Mouse (Mus musculus): ENCODE measurements at regions not wholly inside any gene's neighbourhood (a gene's known extent, or its start where the extent isn't known, plus 50 kb on each side); places are given as distances from the start of the nearest gene placed in this dataset.

- peak; percentile 72 for DNase-seq (ENCODE audit: low read depth, low spot score)
Measured at GRCm38 (mm10) chr3:35102715-35103591, 452.7 kb downstream of the Sox2 start.

DNA sequence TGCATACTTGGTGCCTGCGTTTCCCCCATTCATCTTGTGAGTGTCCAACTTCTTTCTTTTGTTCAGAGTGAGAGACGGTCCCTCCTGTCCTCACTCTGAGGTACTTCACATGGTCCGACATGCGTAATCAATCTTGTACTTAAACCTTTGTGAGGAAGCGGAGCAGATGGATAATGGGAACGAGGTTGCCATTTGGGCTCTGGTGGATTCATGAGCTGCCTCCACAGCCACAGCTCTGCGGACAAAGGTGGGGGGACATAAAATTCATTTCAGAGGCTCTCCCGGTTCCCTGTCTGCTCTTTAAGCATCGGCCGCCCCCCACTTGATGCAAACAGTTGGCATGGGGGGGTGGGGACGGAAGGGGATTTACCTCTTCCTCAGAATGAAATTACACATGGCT is 454.7 kb downstream of the Sox2 start:
- DNase-seq (ENCODE audit: low read depth, low spot score), result no peak

- DNase-seq (ENCODE audit: low read depth, low spot score), result no peak
Measured at GRCm38 (mm10) chr3:35106097-35106496, 455.9 kb downstream of the Sox2 start.

- no peak for DNase-seq (ENCODE audit: low read depth, low spot score)
Measured at GRCm38 (mm10) chr3:35133477-35133876, 483.3 kb downstream of the Sox2 start.

- no peak for DNase-seq (ENCODE audit: low read depth, low spot score)
Measured at GRCm38 (mm10) chr3:35141500-35142220, 491.5 kb downstream of the Sox2 start.

- no peak for DNase-seq (ENCODE audit: low read depth, low spot score)
Measured at GRCm38 (mm10) chr3:35142683-35143082, 492.5 kb downstream of the Sox2 start.

- no peak for DNase-seq (ENCODE audit: low read depth, low spot score)
Measured at GRCm38 (mm10) chr3:35145569-35145968, 495.4 kb downstream of the Sox2 start.

- DNase-seq (ENCODE audit: low read depth, low spot score), result no peak
Measured at GRCm38 (mm10) chr3:35146681-35147080, 496.5 kb downstream of the Sox2 start.

GRCm38 (mm10) chr3:35149251-35149691 is 499.1 kb downstream of the Sox2 start:
- no peak for DNase-seq (ENCODE audit: low read depth, low spot score)

- DNase-seq (ENCODE audit: low read depth, low spot score), result no peak
Measured at GRCm38 (mm10) chr3:35152191-35152590, 502.0 kb downstream of the Sox2 start.

DNA sequence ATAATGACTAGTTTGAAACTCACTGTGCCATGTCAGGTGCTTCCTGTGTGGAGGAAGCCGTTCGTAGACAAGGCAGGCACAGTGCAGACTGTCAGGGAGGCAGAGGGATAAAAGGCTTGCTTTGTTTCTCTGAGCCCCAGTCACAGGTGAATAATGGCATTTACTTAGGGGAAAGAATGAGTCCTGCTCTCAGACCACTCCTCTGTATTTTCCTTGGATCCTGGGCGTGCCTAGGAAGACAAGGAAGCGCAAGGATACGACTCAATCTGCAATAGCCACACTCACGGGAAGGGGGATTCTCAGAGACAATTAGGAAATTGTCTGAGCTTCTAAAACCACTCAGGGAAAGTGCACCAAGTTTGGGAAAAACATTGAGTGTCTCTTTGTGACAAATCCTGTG is 504.1 kb downstream of the Sox2 start:
- no peak for DNase-seq (ENCODE audit: low read depth, low spot score)

DNA sequence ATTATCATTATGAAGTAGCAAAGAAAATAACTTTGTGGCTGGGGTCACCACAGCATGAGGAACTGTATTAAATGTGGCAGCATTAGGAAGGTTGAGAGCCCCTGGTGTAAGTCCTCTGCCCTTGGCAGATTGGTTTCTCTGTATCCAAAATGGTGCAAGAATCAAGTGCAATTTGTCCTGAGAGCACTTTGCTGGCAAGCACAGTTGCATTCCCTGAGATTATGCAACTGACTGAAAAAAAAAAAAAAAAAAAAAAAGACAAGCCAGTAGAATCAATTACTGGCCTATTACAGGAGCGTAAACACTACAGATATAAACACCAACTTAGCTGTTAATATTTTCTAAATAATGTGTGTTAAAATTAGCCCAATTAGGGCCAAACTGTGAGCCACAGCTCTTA is 518.5 kb downstream of the Sox2 start:
- no peak for DNase-seq (ENCODE audit: low read depth, low spot score)

DNA sequence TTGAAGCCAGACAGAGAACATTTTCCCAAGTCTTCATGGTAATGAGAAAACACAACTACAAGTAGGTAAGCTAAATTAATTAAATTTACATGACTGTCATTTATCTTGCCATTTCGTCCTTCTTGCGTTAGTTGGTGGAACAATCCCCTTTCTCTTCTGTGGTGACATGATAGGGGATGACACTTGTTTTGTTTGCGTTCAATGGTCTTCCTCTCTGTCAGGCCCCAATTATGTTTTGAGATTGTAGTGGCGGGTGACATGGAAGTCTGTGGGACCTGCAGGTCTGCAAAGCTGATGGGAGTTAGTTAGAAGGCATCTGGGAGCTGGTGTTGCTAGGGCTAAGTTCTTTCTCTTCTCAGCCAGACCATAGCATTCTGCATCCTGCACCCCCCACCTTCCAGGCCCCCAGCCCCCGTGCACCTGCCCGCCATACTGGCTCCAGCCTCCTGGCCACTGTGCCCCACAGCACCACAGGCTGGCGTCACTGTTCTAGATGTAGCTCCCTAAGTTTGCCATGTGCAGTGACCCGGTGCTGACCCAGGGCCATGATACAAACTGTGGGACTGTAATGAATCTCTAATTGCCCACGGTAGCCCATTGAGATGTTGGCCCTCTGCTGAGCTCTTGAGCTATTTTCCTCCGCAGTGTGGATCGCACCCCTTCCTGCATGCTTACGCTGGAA is 528.7 kb downstream of the Sox2 start:
- DNase-seq (ENCODE audit: low read depth, low spot score), result no peak

GRCm38 (mm10) chr3:35208526-35208925 is 545.4 kb upstream of the Atp11b start:
- DNase-seq (ENCODE audit: low read depth, low spot score), result no peak

DNA sequence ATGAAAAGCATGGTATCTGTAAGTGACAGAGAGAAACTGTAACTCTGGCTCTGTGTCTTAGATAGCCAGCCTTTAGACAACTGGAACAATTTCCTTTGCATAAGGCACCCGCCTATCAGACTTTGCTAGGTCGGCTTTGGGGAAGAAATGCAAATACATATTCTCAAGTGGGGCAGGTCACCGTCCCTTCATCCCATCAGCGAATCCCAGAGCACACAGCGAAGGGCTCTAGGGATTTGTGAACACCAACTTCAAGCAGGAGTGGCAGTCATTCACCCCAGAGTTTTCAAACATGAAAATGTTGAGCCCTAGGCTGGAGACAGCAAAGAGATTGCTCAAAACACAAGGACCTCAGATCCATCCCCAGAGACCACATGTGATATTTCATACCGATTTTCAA is 534.5 kb upstream of the Atp11b start:
- DNase-seq (ENCODE audit: low read depth, low spot score), result no peak

DNA sequence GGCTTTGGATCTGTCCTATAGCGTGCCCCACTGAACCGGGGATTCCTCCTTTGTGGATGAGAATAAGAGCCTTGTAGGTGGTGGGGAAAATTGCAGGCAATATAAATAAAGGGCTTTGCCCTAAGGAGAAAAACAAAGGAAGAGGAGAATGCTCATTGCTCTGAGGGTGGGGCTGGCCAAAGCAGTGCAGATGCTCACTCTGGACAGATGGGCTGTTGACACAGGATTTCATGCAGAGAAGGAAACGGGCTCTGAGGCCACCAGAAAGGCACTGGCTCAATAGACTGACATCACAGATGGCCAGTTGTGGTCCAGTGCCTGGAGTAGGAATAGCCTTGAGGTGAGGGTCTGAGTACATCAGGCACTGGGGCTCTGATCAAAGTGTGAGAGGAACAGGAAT is 532.7 kb upstream of the Atp11b start:
- no peak for DNase-seq (ENCODE audit: low read depth, low spot score)

- DNase-seq (ENCODE audit: low read depth, low spot score), result no peak
Measured at GRCm38 (mm10) chr3:35222251-35222650, 531.7 kb upstream of the Atp11b start.

DNA sequence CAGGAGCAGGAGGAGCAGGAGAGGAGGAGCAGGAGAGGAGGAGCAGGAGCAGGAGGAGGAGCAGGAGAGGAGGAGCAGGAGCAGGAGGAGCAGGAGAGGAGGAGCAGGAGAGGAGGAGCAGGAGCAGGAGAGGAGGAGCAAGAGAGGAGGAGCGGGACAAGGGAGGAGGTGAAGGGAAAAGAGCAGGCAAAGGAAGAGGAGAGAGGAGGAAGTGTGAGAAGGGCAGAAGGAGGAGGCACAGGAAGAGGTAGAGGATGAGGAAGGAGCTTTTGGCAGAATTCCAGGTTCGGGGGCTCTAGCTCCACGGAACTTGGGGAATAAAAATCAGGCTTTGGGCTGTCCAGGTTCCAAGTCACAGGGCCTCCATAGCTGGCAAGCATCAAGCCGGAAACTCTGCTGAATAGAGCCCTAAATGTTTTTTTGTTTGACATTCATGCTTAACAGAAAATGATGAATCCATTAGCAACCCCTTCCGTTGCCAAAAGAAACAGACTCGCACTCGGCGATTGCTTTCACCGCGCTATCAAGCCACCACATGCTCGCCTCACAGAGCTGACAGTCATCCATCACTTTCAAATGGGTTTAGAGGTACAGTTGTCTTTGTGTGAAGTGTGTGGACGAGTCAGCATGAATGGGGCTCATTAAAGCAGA is 528.7 kb upstream of the Atp11b start:
- DNase-seq (ENCODE audit: low read depth, low spot score), result peak; percentile 42

- no peak for DNase-seq (ENCODE audit: low read depth, low spot score)
Measured at GRCm38 (mm10) chr3:35225774-35226365, 528.0 kb upstream of the Atp11b start.

GRCm38 (mm10) chr3:35231158-35231928 is 522.6 kb upstream of the Atp11b start:
- DNase-seq (ENCODE audit: low read depth, low spot score), result no peak

GRCm38 (mm10) chr3:35232487-35232886 is 521.4 kb upstream of the Atp11b start:
- DNase-seq (ENCODE audit: low read depth, low spot score), result no peak

Measured in embryo, embryonic 11.5 days (tissue).